Mouse (Mus musculus): ENCODE measurements around the gene Kif27. TPM values are rescaled to one million over a fixed set of nuclear protein-coding genes. Genes with fewer than 3 reads are reported as not detected.
"Not testable (repeated sequence)": the region's sequence is repeated elsewhere in the genome, so short reads cannot be mapped to it uniquely, and the experiment has no call there.

Gene Kif27
- polyA plus RNA-seq, 2 experiments = 0.05 to 0.07 TPM

DNA sequence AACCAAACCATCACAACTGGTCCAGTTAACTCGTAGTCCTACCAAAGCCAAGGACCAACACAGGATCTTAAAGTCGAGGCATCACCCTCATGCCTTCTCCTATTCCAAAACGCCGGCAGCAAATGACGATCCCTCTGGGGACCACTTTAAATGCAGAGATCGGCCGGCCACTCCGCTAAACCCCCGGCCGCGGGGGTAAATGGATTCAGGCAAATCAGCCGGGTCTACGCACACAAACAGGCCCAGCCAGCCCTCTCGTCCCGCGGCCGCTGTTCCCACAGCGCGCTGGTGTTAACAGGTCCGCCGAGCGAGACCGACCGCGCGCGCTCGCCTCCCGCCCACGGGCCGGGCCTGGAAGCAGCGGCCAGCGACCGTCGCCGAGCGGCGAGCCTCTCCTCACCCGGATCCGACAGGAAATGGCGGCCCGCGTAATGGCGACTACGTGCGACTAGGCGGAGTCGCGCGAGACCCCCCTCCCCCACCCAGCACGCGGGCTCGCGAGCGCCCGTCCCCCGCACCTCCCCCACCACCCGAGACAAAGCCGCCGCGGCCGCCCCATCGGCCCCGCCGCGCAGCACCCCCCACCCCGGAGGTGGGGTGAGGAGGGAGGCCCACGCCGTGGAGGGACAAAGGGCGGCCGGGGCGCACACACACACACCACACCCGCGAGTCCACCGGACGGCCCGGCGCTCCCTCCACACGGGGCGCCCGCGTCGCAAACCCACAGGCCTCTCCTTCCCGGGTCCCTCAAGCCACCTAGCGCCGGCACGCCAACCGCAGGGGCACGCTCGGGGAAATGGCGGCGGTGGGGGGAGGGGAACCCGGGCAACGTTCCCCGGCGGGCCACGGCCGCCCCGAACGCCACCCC is 42.4 kb upstream of the Kif27 start:
- Histone ChIP-seq H3K27me3 (ENCODE audit: control insufficient read depth, insufficient read depth, low read length) (no peaks in the 10 kb centered on the region), H3K36me3 (replicated peaks; ENCODE audit: control insufficient read depth, insufficient read depth, low read depth) (peaks cover 27% of the 10 kb centered on the region), H3K9me3 (ENCODE audit: control insufficient read depth, low read length) (no peaks in the 10 kb centered on the region), H3K27ac (peak overlapping the region; percentile 91), H3K4me2 (ENCODE audit: low read depth) (peak overlapping the region; percentile 77), H3K9ac (replicated peaks) (peak overlapping the region; percentile 100), H3K4me3 (ENCODE audit: insufficient read depth in 1 of 2, low read depth in 2 of 2, low read length in 2 of 2) (peak overlapping the region; percentile 88 to 98), H3K4me1 (replicated peaks; ENCODE audit: control insufficient read depth in 2 of 2, insufficient read depth in 2 of 2, low read length in 1 of 2) (peaks cover 6 to 11% of the 10 kb centered on the region in 2 experiments; a peak in 3 of 4 replicates)
- peak; percentile 27 for ATAC-seq (ENCODE audit: insufficient read depth)
- DNase-seq (ENCODE audit: low read depth in 3 of 3, low spot score in 3 of 3) = peak; percentile 39 to 55 (median 52)
- under 1% methylated on average over 85 of the region's 100 CpGs for WGBS (ENCODE audit: insufficient replicate concordance)
- peak; percentile 36 for TF ChIP-seq CTCF (IDR thresholded peaks at IDR 0.05; ENCODE audit: low read depth)
- no peak for TF ChIP-seq EP300 (IDR thresholded peaks at IDR 0.05; ENCODE audit: low read depth)

GRCm38 (mm10) chr13:58400576-58400975 is 41.7 kb upstream of the Kif27 start:
- Histone ChIP-seq H3K36me3 (replicated peaks; ENCODE audit: control insufficient read depth, insufficient read depth, low read depth) (peaks cover 35% of the 10 kb centered on the region), H3K4me3 (ENCODE audit: insufficient read depth in 1 of 2, low read depth in 2 of 2, low read length in 2 of 2) (peak overlapping the region; percentile 88 to 98), H3K4me1 (replicated peaks; ENCODE audit: control insufficient read depth in 2 of 2, insufficient read depth in 2 of 2, low read length in 1 of 2) (peaks cover 3 to 10% of the 10 kb centered on the region in 2 experiments; a peak in 3 of 4 replicates), H3K9me3 (ENCODE audit: control insufficient read depth, low read length) (no peaks in the 10 kb centered on the region), H3K27me3 (ENCODE audit: control insufficient read depth, insufficient read depth, low read length) (no peaks in the 10 kb centered on the region), H3K27ac (peak overlapping the region; percentile 91), H3K4me2 (ENCODE audit: low read depth) (peak overlapping the region; percentile 77), H3K9ac (replicated peaks) (peak overlapping the region; percentile 100)
- TF ChIP-seq CTCF (IDR thresholded peaks at IDR 0.05; ENCODE audit: low read depth) = no peak
- TF ChIP-seq EP300 (IDR thresholded peaks at IDR 0.05; ENCODE audit: low read depth) = no peak
- under 1% methylated on average over 11 of the region's 11 CpGs for WGBS (ENCODE audit: insufficient replicate concordance)
- ATAC-seq (ENCODE audit: insufficient read depth) = no peak
- no peak for DNase-seq (ENCODE audit: low read depth in 3 of 3, low spot score in 3 of 3)

- Histone ChIP-seq H3K27me3 (ENCODE audit: control insufficient read depth, insufficient read depth, low read length) (no peaks in the 10 kb centered on the region), H3K4me1 (replicated peaks; ENCODE audit: control insufficient read depth in 2 of 2, insufficient read depth in 2 of 2, low read length in 1 of 2) (0 out of 4 replicates have a peak, but pooled peaks cover 0 to 2% of the 10 kb centered on the region in 2 experiments), H3K27ac (no peak overlapping the region), H3K36me3 (replicated peaks; ENCODE audit: control insufficient read depth, insufficient read depth, low read depth) (peaks cover 62% of the 10 kb centered on the region), H3K4me3 (ENCODE audit: insufficient read depth in 1 of 2, low read depth in 2 of 2, low read length in 2 of 2) (no peak overlapping the region), H3K4me2 (ENCODE audit: low read depth) (no peak overlapping the region), H3K9me3 (ENCODE audit: control insufficient read depth, low read length) (no peaks in the 10 kb centered on the region), H3K9ac (replicated peaks) (no peak overlapping the region)
- 91% methylated on average over 13 of the region's 13 CpGs for WGBS (ENCODE audit: insufficient replicate concordance)
- TF ChIP-seq CTCF (IDR thresholded peaks at IDR 0.05; ENCODE audit: low read depth) (no peak), EP300 (IDR thresholded peaks at IDR 0.05; ENCODE audit: low read depth) (no peak)
- DNase-seq (ENCODE audit: low read depth in 3 of 3, low spot score in 3 of 3) (no peak), ATAC-seq (ENCODE audit: insufficient read depth) (no peak)
Observed at GRCm38 (mm10) chr13:58397651-58398050, 38.7 kb upstream of the Kif27 start.

GRCm38 (mm10) chr13:58394392-58394791 is 35.5 kb upstream of the Kif27 start:
- peaks cover 80% of the 10 kb centered on the region for H3K36me3 ChIP-seq (replicated peaks; ENCODE audit: control insufficient read depth, insufficient read depth, low read depth)
- not testable (repeated sequence) for DNase-seq (ENCODE audit: low read depth in 3 of 3, low spot score in 3 of 3)

GRCm38 (mm10) chr13:58389324-58389951 is 30.5 kb upstream of the Kif27 start:
- Histone ChIP-seq H3K27ac (no peak overlapping the region), H3K9ac (replicated peaks) (no peak overlapping the region), H3K4me3 (ENCODE audit: insufficient read depth in 1 of 2, low read depth in 2 of 2, low read length in 2 of 2) (no peak overlapping the region), H3K4me2 (ENCODE audit: low read depth) (no peak overlapping the region), H3K9me3 (ENCODE audit: control insufficient read depth, low read length) (no peaks in the 10 kb centered on the region), H3K27me3 (ENCODE audit: control insufficient read depth, insufficient read depth, low read length) (no peaks in the 10 kb centered on the region), H3K4me1 (replicated peaks; ENCODE audit: control insufficient read depth in 2 of 2, insufficient read depth in 2 of 2, low read length in 1 of 2) (peaks cover 5 to 9% of the 10 kb centered on the region in 2 experiments; a peak in 3 of 4 replicates), H3K36me3 (replicated peaks; ENCODE audit: control insufficient read depth, insufficient read depth, low read depth) (peaks cover 37% of the 10 kb centered on the region)
- TF ChIP-seq CTCF (IDR thresholded peaks at IDR 0.05; ENCODE audit: low read depth) (no peak), EP300 (IDR thresholded peaks at IDR 0.05; ENCODE audit: low read depth) (no peak)
- WGBS (ENCODE audit: insufficient replicate concordance) = 77% methylated on average over 2 of the region's 2 CpGs
- DNase-seq (ENCODE audit: low read depth in 3 of 3, low spot score in 3 of 3) = no peak
- ATAC-seq (ENCODE audit: insufficient read depth) = no peak

More at GRCm38 (mm10) chr13:58394392-58394791, 35.5 kb upstream of the Kif27 start:
- not testable (repeated sequence) for H3K27me3 ChIP-seq (ENCODE audit: control insufficient read depth, insufficient read depth, low read length); H3K27ac ChIP-seq; H3K4me3 ChIP-seq (ENCODE audit: insufficient read depth in 1 of 2, low read depth in 2 of 2, low read length in 2 of 2); ATAC-seq (ENCODE audit: insufficient read depth); H3K9me3 ChIP-seq (ENCODE audit: control insufficient read depth, low read length); H3K4me2 ChIP-seq (ENCODE audit: low read depth); H3K4me1 ChIP-seq (replicated peaks; ENCODE audit: control insufficient read depth in 2 of 2, insufficient read depth in 2 of 2, low read length in 1 of 2); H3K9ac ChIP-seq (replicated peaks)
- WGBS (ENCODE audit: insufficient replicate concordance) = 79% methylated on average over 11 of the region's 11 CpGs

Data from liver, embryonic 14.5 days (tissue).